Mouse (Mus musculus) myocyte (in vitro differentiated cells): ENCODE data around the gene Thg1l. TPM values are rescaled to one million over a fixed set of nuclear protein-coding genes. Genes with fewer than 3 reads are reported as not detected.

Source experiments
- H3K27me3 ChIP-seq: one replicate; pipeline ENCODE4 v1.6.1; 2011; ENCODE audit not compliant: control insufficient read depth, insufficient read depth, insufficient read length
- H3K36me3 ChIP-seq: one replicate; pipeline ENCODE4 v1.6.1; 2011; ENCODE audit not compliant: control insufficient read depth, insufficient read depth
- H3K4me2 ChIP-seq: one replicate; pipeline ENCODE4 v1.6.1; 2011; ENCODE audit warnings: low read depth, control low read depth
- H3K4me3 ChIP-seq: one replicate; pipeline ENCODE4 v1.5.1; 2011; ENCODE audit warnings: mild to moderate bottlenecking, control low read depth, moderate library complexity
- H3K79me2 ChIP-seq: one replicate; pipeline ENCODE4 v1.6.1; 2011; ENCODE audit not compliant: control insufficient read depth, insufficient read depth
- H3ac ChIP-seq: one replicate; pipeline ENCODE4 v1.6.1; 2011; ENCODE audit not compliant: control insufficient read depth, insufficient read length
- CEBPB ChIP-seq: IDR thresholded peaks from 2 replicates; pipeline ENCODE4 v1.6.1; 2011; ENCODE audit warnings: mild to moderate bottlenecking, moderate library complexity; ENCODE audit not compliant: poor library complexity, insufficient read depth, severe bottlenecking
- E2F4 ChIP-seq: IDR thresholded peaks from one replicate; pipeline ENCODE4 v1.6.1; 2011; ENCODE audit warnings: mild to moderate bottlenecking, control low read depth, moderate library complexity; ENCODE audit not compliant: insufficient read depth
- MAX ChIP-seq: IDR thresholded peaks from one replicate; pipeline ENCODE4 v1.6.1; 2011; ENCODE audit warnings: low read depth, mild to moderate bottlenecking, control low read depth
- MYOD1 ChIP-seq, 3 experiments: IDR thresholded peaks; one replicate each; pipeline ENCODE4 v1.6.1; 2011; ENCODE audit warnings: control low read depth in 2 of 3, low read depth in 2 of 3, mild to moderate bottlenecking in 2 of 3, moderate library complexity in 1 of 3; ENCODE audit not compliant: insufficient read length in 2 of 3, control insufficient read depth in 1 of 3
- MYOG ChIP-seq, 3 experiments: IDR thresholded peaks; one replicate each; pipeline ENCODE4 v1.6.1; 2011; ENCODE audit warnings: control low read depth in 2 of 3, low read depth in 2 of 3, mild to moderate bottlenecking in 2 of 3; ENCODE audit not compliant: insufficient read length in 2 of 3, control insufficient read depth in 1 of 3, insufficient read depth in 1 of 3
- POLR2A ChIP-seq: IDR thresholded peaks from one replicate; pipeline ENCODE4 v1.6.1; 2011; ENCODE audit warnings: low read depth, mild to moderate bottlenecking, control low read depth, moderate library complexity; ENCODE audit not compliant: insufficient read length
- POLR2AphosphoS2 ChIP-seq: IDR thresholded peaks from one replicate; pipeline ENCODE4 v1.6.1; 2011; ENCODE audit warnings: low read depth, control low read depth; ENCODE audit not compliant: insufficient read length
- REST ChIP-seq: IDR thresholded peaks from one replicate; pipeline ENCODE4 v1.6.1; 2011; ENCODE audit warnings: mild to moderate bottlenecking, control low read depth, moderate library complexity; ENCODE audit not compliant: insufficient read depth, insufficient read length
- SRF ChIP-seq: IDR thresholded peaks from one replicate; pipeline ENCODE4 v1.6.1; 2011; ENCODE audit warnings: low read depth; ENCODE audit not compliant: control insufficient read depth, insufficient read length
- TCF12 ChIP-seq: IDR thresholded peaks from one replicate; pipeline ENCODE4 v1.6.1; 2011; ENCODE audit warnings: mild to moderate bottlenecking, control low read depth; ENCODE audit not compliant: poor library complexity, insufficient read depth, severe bottlenecking
- TCF3 ChIP-seq: IDR thresholded peaks from one replicate; pipeline ENCODE4 v1.6.1; 2011; ENCODE audit warnings: low read depth, control low read depth; ENCODE audit not compliant: insufficient read length
- USF1 ChIP-seq: IDR thresholded peaks from one replicate; pipeline ENCODE4 v1.6.1; 2011; ENCODE audit warnings: low read depth, mild to moderate bottlenecking, control low read depth, moderate library complexity
- polyA plus RNA-seq: library from polyadenylated mRNA; unstranded; fragments of >200 nt; fragmentation: generic; extraction: Trizol; gene quantifications from one replicate; pipeline ENCODE4 v1.2.1, GENCODE M21; 2012; ENCODE audit warnings: missing spikeins

Gene Thg1l
- polyA plus RNA-seq, result 14.8 TPM

DNA sequence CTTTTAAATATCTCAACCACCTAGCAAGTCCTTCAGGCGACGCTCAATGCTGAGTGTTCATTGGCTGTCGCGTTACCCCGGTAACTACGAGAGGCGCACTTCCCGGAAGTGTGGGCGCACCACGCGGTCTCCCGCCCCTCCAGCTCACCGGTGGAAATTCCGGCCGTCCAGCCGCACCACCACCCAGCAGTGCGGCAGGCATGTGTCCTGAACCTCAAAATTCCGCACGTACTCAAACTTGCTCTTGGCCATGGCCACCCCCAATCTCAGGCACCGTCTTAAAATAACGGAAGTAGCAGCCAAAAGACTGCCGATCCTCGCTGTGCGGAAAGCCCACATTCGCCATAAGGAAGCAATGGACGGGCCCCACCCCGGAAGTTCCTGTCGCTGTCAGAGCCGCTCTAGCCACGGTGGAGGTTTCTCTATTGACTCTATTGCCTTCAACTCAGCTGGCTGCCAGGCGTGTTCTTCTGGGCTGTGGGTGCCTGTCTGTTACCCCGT lies at the start of gene Thg1l:
Gene Thg1l, minus strand, starts transcription at position 368 of the 501 bp plus-strand sequence.
- no peaks in the 10 kb centered on the region for H3K27me3 ChIP-seq

DNA sequence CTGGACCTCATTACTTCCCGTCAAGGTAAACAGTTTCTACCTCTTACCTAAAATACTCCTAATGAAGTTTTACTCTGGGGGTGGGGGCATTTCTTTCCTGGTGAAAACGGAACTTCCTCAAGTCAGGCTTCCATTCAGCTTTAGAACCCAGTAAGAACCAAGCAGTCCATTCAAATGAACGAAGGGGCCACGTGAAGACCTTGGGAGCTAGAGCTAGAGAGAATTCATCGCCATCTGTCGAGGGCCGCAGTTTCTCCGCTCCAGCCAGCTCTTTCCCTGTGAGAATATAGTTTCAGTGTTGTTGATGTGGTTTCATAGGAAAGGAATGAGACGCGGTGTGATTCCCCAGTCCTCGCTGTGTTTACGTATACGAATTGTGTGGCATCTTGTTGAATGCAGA lies 36.8 kb upstream of the Thg1l start:
- Histone ChIP-seq H3K27me3 (no peaks in the 10 kb centered on the region), H3K79me2 (no peaks in the 10 kb centered on the region), H3ac (no peak overlapping the region), H3K4me2 (no peak overlapping the region), H3K36me3 (no peaks in the 10 kb centered on the region), H3K4me3 (no peak overlapping the region)
- TF ChIP-seq USF1, result no peak
- no peak for TF ChIP-seq POLR2AphosphoS2
- TF ChIP-seq MAX, result no peak
- TF ChIP-seq E2F4, result no peak
- TF ChIP-seq MYOD1 (IDR thresholded peaks at IDR 0.05; ENCODE audit: control insufficient read depth in 1 of 3, insufficient read length in 2 of 3, low read depth in 2 of 3), result no peak
- TF ChIP-seq TCF12, result no peak
- TF ChIP-seq TCF3, result no peak
- no peak for TF ChIP-seq SRF
- TF ChIP-seq POLR2A, result no peak
- no peak for TF ChIP-seq REST
- TF ChIP-seq CEBPB, result no peak
- no peak for TF ChIP-seq MYOG (IDR thresholded peaks at IDR 0.05; ENCODE audit: control insufficient read depth in 1 of 3, insufficient read depth in 1 of 3, insufficient read length in 2 of 3, low read depth in 2 of 3)

More for the DNA sequence above, at the start of gene Thg1l:
- Histone ChIP-seq H3K4me2 (peak within 1 kb of the TSS; percentile 81), H3K4me3 (peak within 1 kb of the TSS; percentile 35), H3K79me2 (peaks cover 6% of the 10 kb centered on the region), H3ac (peak within 1 kb of the TSS; percentile 9), H3K36me3 (peaks cover 2% of the 10 kb centered on the region)
- TF ChIP-seq POLR2A (no peak), SRF (peak; percentile 70), TCF3 (no peak), MYOG (IDR thresholded peaks at IDR 0.05; ENCODE audit: control insufficient read depth in 1 of 3, insufficient read depth in 1 of 3, insufficient read length in 2 of 3, low read depth in 2 of 3) (no peak), MAX (peak; percentile 34), USF1 (no peak), E2F4 (no peak), CEBPB (no peak), POLR2AphosphoS2 (no peak), TCF12 (no peak)

DNA sequence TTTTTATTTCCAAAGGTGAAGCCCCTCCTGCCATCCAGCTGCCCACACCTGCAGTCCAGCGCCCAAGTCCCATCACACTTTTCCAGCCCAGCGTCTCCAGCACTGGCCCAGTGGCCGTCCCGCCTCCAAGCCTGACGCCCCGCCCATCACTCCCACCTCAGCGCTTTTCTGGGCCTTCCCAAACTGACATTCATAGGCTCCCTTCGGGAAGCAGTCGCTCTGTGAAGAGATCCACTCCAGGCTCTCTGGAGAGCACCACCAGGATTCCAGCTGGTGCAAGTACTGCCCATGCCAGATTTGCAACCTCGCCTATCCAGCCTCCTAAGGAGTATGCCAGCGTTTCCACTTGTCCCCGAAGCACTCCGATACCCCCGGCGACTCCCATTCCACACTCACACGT lies 36.3 kb upstream of the Thg1l start:
- TF ChIP-seq POLR2A (no peak), POLR2AphosphoS2 (no peak), TCF12 (no peak), E2F4 (no peak), USF1 (no peak), MYOD1 (IDR thresholded peaks at IDR 0.05; ENCODE audit: control insufficient read depth in 1 of 3, insufficient read length in 2 of 3, low read depth in 2 of 3) (no peak), REST (no peak), MYOG (IDR thresholded peaks at IDR 0.05; ENCODE audit: control insufficient read depth in 1 of 3, insufficient read depth in 1 of 3, insufficient read length in 2 of 3, low read depth in 2 of 3) (no peak), TCF3 (no peak), CEBPB (no peak), SRF (no peak)

DNA sequence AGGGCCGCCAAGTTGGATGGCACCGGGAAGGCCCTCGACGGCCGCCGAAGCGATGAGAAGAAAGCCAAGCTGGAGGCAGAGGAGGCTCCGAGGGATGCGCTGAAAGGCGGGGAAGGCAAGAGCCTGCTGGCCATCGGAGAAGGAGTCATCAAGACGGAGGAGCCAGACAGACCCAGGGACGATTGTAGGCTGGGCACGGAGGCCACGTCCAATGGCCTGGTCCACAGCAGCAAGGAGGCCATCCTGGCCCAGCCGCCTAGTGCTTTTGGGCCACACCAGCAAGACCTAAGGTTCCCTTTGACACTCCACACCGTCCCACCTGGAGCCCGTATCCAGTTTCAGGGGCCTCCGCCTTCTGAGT lies 25.6 kb upstream of the Thg1l start:
- Histone ChIP-seq H3K4me2 (no peak overlapping the region), H3K79me2 (no peaks in the 10 kb centered on the region), H3K4me3 (no peak overlapping the region), H3K36me3 (no peaks in the 10 kb centered on the region), H3ac (no peak overlapping the region), H3K27me3 (no peaks in the 10 kb centered on the region)
- no peak for TF ChIP-seq TCF12
- TF ChIP-seq SRF, result no peak
- TF ChIP-seq USF1, result no peak
- no peak for TF ChIP-seq E2F4
- TF ChIP-seq MYOG (IDR thresholded peaks at IDR 0.05; ENCODE audit: control insufficient read depth in 1 of 3, insufficient read depth in 1 of 3, insufficient read length in 2 of 3, low read depth in 2 of 3), result no peak
- no peak for TF ChIP-seq MYOD1 (IDR thresholded peaks at IDR 0.05; ENCODE audit: control insufficient read depth in 1 of 3, insufficient read length in 2 of 3, low read depth in 2 of 3)
- TF ChIP-seq POLR2A, result no peak
- no peak for TF ChIP-seq CEBPB
- no peak for TF ChIP-seq MAX
- TF ChIP-seq POLR2AphosphoS2, result no peak
- TF ChIP-seq TCF3, result no peak

More for the DNA sequence above, 36.3 kb upstream of the Thg1l start:
- no peak overlapping the region for H3K4me3 ChIP-seq
- H3K4me2 ChIP-seq, result no peak overlapping the region
- no peaks in the 10 kb centered on the region for H3K79me2 ChIP-seq
- H3ac ChIP-seq, result no peak overlapping the region
- H3K27me3 ChIP-seq, result no peaks in the 10 kb centered on the region
- no peaks in the 10 kb centered on the region for H3K36me3 ChIP-seq
